Mouse (Mus musculus): Measurements from ENCODE around the gene Gmeb1.

Gene Gmeb1

DNA sequence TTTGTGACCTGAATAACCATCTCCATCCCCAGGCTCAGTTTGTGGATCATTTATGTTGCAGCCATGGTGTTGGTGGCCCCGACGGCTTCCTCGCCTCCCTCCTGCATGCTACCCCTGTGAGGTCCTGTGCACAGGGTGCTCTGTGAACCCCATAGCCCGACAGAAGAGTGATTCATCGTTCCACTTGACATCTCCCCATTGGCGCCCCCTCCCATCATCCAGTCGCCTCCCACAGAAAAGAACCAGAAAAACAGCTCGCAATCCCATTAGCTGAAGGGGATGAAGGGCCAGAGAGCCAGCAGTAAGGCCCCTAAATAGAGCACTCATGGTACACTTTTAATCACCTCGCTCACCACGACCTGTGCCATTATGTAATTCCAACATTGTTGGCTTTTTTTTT lies 84.9 kb downstream of the Gmeb1 start:
- in situ Hi-C loops (cut with MboI; ENCODE audit: low sequenced_read_pairs): loop anchor here (10.0 kb wide), 1 partner anchor 82 kb away; no protein-coding TSS in a partner anchor
